Mouse (Mus musculus): ENCODE measurements around the gene Usp8.

The Usp8 gene

DNA sequence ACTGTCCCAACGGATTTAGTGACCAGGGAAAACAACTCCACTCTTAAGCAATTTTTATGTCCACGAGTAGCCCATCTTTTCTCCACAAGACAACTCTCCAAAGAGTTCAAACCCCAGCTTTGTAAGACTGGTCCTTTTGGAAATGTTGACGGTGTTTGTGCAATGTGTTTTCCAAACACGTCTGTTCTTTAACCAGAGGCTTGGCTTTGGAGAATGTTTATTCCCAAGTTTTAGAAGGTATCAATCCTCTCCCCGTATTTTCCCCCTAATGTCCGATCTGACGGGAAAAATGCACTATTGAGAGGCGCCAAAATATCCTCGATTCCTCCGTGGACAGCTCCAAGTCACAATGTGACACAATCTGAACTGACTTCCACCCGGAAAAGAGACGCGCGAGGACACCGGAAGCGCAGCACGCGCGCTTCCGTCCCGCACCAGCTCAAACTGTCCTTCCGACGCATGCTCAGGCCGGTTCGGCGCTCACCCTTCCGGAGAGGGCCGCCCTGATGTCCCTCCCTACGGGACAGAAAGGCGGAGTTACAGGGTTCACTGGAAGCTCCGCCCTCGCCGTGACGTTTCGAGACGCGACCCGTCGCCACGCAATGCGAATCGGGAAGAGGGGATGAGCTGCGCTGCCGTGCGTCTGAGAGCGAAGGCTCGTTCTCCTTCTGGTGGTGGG lies at the start of gene Usp8:
TSS of gene Usp8 (plus strand) at position 570 of the 679 bp plus-strand sequence.
- TF ChIP-seq GATA4 (IDR thresholded peaks at IDR 0.05; ENCODE audit: insufficient replicate concordance, low read length) = peak; percentile 64; the same call in 1 of the 2 replicates

DNA sequence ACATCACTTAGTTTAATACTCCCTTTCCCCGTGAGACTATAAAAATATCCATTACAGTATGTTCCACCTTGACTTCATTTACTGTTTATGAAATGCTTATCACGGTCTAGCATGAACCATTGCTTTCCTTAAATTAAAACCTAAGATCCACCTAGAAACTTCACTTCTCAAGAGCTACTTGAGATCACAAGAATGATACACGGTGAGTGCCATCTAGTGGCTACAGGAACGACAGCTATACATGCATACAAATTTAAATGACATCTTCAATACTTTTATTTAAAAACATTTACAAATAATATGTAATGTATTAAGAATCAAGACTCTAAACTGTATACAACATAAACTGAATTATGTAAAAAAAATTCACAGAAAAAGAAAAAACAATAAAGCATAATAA lies 43.6 kb upstream of the Usp8 start:
- TF ChIP-seq GATA4 (IDR thresholded peaks at IDR 0.05; ENCODE audit: insufficient replicate concordance, low read length) = no peak

DNA sequence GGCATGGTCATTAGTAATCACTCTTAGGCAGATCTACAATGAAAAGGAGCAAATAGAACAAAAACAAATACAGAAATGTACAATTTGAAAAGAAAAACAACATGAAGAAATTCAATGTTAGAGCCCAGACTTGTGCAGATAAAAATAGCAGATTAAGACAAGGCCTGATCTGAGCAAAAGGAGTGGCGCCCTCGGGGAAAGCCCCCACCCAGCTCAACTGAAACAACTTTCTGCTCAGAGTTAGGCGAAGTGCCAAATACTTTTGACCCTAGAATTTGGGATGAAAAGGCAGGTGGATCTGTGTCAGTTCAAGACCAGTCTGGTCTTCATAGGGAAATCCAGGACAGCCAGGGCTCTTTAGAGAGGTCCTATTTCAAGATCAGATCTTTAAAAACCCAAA lies 41.1 kb upstream of the Usp8 start:
- TF ChIP-seq GATA4 (IDR thresholded peaks at IDR 0.05; ENCODE audit: insufficient replicate concordance, low read length) = no peak

DNA sequence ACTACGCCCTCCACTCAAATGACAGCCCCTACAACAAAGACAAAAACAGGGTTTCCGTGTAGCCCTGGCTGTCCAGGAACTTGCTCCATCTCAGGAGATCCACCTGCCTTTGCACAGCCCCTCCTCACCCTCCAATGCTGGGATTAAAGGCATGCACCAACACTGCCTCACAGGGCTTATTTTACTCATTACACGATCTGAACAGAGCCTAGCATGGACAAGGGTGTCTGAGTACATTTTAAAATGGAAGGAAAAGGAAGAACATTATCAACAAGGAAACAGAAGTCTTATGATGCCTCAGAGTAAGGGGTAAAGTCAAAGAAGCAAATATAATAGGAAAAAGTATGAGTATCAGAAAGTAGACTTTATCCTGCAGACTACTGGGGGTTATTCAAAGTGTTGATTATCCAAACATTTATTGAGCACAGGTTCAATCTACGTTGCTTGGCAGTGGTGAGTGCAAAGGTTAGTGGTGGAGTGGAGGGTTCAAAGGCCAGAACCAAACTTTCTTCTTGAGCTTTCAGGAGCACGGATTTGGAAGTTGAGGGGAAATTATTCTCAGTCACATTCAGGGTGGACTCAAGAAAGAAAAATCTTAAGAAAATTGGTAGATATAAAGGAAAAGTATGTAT lies 38.4 kb upstream of the Usp8 start:
- TF ChIP-seq GATA4 (IDR thresholded peaks at IDR 0.05; ENCODE audit: insufficient replicate concordance, low read length) = peak; percentile 11; the same call in 1 of the 2 replicates

DNA sequence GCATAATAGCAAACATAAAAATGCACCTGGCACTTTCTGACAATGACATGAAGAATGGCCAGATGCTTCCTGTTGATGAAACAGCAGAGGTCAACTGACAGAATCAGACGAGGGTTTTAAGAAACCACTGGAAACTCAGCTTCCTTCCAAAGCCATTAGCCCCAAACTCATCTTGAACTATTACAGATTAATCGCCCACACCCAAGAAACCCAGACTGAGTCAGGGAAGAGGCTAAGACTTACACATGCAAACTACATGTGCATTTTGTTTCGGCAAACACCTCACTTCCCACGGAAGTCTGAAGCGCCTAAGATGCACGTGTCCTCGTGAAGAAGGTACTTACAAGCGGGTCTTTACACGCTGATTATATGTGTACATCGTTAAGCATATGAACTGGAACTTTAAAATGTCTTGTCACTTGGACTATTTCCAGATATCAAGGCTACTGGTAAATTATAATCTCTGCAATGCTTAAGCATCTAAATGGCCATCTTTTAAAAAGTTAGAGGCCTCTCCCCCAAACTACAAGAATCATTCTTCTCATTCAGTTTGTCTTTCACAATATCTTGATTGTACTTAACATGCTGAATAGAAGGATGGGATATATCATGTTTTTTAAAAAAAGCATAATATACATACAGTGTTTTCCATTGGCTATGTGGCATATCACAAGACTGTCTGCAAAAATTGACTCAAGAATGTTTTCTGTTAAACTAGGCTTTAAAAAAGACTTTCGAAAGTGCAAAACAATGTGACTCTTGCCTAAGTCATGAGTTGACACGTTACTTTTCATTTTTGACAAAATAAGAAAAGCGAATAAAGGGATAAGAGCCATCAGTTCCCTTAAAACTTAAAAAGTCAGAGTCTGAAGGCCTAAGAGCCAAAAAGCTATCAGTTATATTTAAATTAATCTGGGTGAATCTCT lies 33.5 kb upstream of the Usp8 start:
- TF ChIP-seq GATA4 (IDR thresholded peaks at IDR 0.05; ENCODE audit: insufficient replicate concordance, low read length) = no peak

DNA sequence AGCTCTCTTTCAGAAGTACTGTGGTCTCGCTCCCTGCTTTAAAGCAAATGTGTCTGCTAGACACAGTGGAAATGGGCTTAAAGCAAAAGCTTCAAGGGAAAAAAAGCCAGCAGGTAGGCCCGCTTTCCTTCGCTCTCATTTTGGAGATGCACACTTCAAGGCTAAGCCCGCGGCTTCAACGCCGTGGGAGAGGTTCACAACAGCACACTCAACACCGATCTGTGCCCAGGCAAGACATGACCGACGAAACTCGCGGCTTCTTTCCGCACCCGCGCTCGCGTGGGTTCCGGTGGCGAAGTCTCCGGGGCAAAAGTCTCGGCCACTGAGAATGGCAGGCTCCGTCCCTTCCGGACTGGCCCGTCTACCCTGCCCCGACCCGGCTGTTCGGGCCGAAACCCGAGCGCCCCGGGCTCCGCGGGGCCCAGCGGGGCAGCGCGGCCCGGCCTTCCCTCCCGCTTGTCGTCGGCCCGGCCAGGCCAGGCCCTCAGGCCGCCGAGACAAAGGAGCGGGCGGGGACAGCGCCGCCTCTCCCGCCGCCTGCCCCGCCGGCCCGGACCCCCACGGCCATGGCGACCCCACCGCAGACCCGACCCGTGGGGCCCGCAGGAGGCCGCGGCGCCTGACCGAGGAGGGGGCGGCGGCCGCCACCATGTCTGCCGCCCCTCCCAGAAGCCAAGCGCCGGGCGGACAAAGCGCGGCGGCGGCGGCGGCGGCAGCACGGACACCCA lies 32.5 kb upstream of the Usp8 start:
- TF ChIP-seq GATA4 (IDR thresholded peaks at IDR 0.05; ENCODE audit: insufficient replicate concordance, low read length) = no peak

DNA sequence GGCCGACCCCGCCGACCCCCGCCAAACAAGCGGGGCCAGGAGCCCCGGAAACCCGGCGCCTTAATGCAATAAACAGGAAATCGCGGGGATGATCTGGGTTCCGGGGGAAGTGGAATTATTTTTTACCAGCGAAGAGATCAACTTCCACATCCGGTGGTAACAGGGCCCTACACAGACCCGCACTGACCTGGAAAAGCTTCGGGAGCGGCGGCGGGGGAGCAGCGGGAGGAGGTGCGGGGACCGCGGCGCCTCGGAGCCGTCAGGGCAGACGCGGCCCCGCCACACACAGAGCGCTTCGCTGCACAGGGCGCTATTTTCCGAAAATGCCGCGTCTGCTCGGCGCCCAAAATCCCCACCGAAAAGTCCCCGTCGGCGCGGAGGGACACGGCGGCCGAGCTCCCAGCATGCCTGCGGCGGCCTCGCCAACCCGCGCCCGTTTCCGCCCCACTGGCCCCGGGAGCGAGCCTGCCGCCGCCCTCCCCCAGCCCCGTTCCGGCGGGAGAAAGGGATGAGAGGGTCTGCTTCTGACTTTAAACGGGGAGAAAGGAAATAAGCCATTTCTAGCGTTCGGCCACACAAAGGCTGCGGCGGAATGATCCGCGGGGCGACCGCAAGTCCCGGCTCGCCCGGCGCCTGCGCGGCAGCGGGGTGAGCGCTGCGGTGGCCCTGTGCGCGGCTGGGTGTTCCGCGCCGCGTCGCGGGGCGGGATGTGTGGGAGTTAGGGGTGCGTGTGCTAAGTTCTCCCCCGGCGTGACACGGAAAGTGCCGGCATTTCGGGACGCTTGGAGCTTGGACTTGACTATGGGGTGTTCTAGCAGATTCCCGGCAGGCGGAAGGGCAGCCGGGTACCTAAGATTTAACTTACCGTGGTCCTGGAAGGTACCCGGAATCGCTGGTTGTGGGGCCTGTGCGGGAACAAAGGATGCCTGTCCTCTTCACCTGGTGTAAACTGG lies 31.7 kb upstream of the Usp8 start:
- TF ChIP-seq GATA4 (IDR thresholded peaks at IDR 0.05; ENCODE audit: insufficient replicate concordance, low read length) = no peak

DNA sequence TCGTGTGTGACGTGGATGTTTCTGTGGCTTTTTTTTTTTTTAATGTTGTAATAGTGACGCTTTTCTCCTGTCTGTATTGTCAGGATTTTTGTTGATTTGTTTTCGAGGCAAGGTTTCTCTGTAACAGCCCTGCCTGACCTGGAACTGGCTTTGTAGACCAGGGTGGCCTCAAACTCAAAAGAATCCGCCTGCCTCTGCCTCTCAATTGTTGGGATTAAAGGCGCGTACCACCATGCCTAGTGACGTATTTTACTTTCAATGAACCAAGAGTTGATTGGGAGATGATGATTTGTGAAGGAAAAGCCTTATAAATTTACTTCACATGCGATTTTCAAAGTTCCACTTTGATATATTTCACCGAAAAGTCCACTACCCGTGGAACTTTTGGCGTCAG lies 31.0 kb upstream of the Usp8 start, which contains the start of gene Gabpb1:
TSS of gene Gabpb1 (minus strand) at position 216 of the 394 bp plus-strand sequence.
- no peak for TF ChIP-seq GATA4 (IDR thresholded peaks at IDR 0.05; ENCODE audit: insufficient replicate concordance, low read length)

DNA sequence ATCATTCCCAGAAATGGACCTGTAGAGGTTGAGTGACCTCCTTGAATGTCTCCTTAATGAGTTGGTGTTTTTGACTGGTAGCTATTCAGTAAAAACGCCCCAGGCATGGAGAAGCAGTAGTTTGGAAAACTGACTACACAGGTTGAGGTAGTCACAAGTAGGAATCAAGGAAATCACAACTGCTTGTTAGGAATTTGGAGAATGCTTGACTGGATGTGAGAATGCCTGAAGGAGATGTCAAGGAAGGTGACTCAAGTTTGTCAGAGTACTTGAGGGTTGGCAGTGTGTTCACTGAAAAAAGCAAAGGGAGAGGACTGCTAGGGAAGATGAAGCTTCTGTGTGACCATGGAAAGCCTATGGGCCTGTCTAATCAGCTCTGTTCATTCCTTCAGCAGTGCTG lies 29.8 kb upstream of the Usp8 start:
- no peak for TF ChIP-seq GATA4 (IDR thresholded peaks at IDR 0.05; ENCODE audit: insufficient replicate concordance, low read length)

DNA sequence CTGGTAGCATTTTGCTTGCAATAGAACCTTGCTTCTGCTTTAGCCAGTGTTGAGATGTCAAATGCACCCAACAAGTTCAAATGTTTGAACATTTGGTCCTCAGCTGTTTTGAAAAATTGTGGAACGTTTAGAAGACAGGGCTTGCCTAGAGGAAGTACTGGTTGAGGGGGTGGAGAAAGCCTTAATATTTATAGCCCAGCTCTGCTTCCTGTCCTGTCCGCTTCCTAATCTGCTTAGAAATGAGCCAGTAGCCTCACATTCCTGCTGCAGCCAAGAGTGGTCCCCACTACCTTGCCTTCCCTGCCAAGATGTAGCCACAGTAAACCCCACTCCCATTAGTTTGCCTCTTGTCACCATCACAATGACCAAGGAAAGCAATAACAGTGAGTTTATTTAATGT lies 24.8 kb upstream of the Usp8 start:
- no peak for TF ChIP-seq GATA4 (IDR thresholded peaks at IDR 0.05; ENCODE audit: insufficient replicate concordance, low read length)

DNA sequence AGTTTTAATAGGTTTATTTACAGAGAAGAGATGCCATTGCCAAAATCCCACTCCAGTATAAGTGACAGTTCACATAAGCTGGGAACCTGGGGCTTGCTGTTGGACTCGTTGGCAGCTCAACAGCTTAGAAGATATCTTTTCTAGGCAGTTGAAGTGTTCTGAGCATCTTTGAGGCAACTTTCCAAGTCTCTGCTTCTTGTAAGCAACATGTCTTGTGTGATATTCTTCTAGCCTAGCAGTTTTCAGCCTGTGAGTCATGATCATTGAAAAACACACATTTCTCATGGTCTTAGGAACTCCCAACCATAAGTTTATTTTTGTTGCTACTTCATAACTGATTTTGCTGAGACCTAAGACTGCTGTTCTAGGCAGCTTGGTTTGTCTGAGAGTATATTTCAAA lies 24.2 kb upstream of the Usp8 start:
- no peak for TF ChIP-seq GATA4 (IDR thresholded peaks at IDR 0.05; ENCODE audit: insufficient replicate concordance, low read length)

DNA sequence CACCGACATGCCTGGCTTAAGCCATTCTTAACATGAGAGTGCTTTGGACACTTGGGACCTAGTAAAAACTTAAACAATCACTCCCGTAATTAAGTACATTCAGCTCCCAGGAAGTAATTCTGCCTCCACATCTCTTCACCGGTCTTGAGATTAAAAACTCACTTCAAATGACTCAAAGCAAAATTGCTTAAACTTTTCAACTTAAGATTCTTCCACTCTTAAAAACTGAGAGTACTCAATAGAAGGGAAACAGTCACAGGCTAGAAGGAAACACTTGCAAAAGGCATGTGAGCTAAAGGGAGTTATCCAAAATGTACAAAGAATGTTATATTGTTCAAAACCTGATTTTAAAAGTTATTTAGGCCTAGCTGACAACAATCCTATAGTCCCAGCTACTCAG lies 15.8 kb upstream of the Usp8 start:
- no peak for TF ChIP-seq GATA4 (IDR thresholded peaks at IDR 0.05; ENCODE audit: insufficient replicate concordance, low read length)

DNA sequence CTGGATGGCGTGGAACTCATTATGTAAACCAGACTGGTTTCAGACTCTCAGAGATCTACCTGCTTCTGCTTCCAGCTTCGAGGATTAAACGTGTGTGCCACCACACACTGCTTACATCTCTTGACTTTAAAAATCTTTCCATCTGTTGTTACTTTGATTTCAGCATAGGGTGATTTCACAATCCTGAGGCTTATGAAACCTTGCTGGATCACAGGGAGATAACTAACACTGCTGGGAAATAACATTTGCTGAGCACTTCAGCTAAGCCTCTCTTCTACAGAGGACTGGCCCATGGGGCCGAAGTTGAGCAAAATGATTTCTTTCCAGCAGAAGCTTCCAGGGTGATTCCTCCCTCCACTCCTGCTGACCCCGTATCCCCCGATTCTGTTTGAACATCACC lies 11.8 kb upstream of the Usp8 start:
- no peak for TF ChIP-seq GATA4 (IDR thresholded peaks at IDR 0.05; ENCODE audit: insufficient replicate concordance, low read length)

DNA sequence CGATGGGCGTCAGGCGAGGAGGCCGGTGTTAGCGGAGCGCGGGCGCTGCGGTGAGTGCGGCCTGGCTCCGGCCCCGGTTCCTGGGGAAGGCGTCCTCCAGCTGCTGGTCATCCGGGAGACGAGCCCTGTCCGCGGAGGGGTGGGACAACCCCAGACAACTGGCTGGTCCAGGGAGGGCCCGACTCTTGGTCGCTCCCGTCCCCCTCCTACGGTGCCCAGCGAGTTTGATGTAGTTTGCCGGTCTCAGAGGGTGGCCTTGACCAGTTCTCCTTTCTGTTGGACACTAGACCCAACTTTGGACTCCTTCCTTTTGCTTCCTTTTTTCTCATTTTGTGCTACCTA lies 281 bp downstream of the Usp8 start:
- TF ChIP-seq GATA4 (IDR thresholded peaks at IDR 0.05; ENCODE audit: insufficient replicate concordance, low read length) = no peak
